Mouse (Mus musculus) forebrain, embryonic 11.5 days (tissue): Measurements from ENCODE around the gene Sirt6. TPM values are rescaled to one million over a fixed set of nuclear protein-coding genes. Genes with fewer than 3 reads are reported as not detected.
A peak's percentile ranks its signal among the peaks of the same experiment; 100 is the strongest.

Source experiments
- ATAC-seq: fragments of 200-750 bp; cut with Nextera tagmentation; replicated peaks from 2 replicates; pipeline ENCODE4 v1.8.0; 2017; ENCODE audit warnings: moderate TSS enrichment; ENCODE audit not compliant: low FRiP score
- DNase-seq: peaks from one replicate; pipeline ENCODE4 v3.0.0-alpha.2; 2017; ENCODE audit warnings: low spot score
- H3K27ac ChIP-seq: fragments of 300-500 bp; sonication (generic); 2 replicates; pipeline ENCODE4 v1.5.1; 2014; ENCODE audit warnings: low read depth, low read length
- H3K27me3 ChIP-seq: fragments of 300-500 bp; sonication (generic); 2 replicates; pipeline ENCODE4 v1.6.1; 2014; ENCODE audit warnings: mild to moderate bottlenecking, low read length, mixed read lengths; ENCODE audit not compliant: control insufficient read depth, insufficient read depth
- H3K36me3 ChIP-seq: fragments of 300-500 bp; sonication (generic); 2 replicates; pipeline ENCODE4 v1.6.1; 2014; ENCODE audit warnings: mild to moderate bottlenecking, low read length, moderate library complexity, mixed read lengths; ENCODE audit not compliant: control insufficient read depth, insufficient read depth
- H3K4me1 ChIP-seq: fragments of 300-500 bp; sonication (generic); replicated peaks from 2 replicates; pipeline ENCODE4 v1.6.1; 2014; ENCODE audit warnings: low read length, mixed read lengths; ENCODE audit not compliant: control insufficient read depth, insufficient read depth
- H3K4me2 ChIP-seq: fragments of 300-500 bp; sonication (generic); 2 replicates; pipeline ENCODE4 v1.6.1; 2014; ENCODE audit warnings: low read depth, mild to moderate bottlenecking, low read length, moderate library complexity, mixed read lengths; ENCODE audit not compliant: severe bottlenecking
- H3K4me3 ChIP-seq: fragments of 300-500 bp; sonication (generic); 2 replicates; pipeline ENCODE4 v1.5.1; 2014; ENCODE audit warnings: low read depth, low read length
- H3K9ac ChIP-seq: fragments of 300-500 bp; sonication (generic); 2 replicates; pipeline ENCODE4 v1.6.1; 2014; ENCODE audit warnings: low read length
- H3K9me3 ChIP-seq: fragments of 300-500 bp; sonication (generic); 2 replicates; pipeline ENCODE4 v1.6.1; 2016; ENCODE audit warnings: low read length, mixed read lengths; ENCODE audit not compliant: control insufficient read depth
- WGBS: fragments of 180-500 bp; shearing (Covaris S2); extraction: QIAGEN DNeasy Blood & Tissue Kit; methylation state at CpG from one replicate; pipeline ENCODE4 v1.1.7; 2014; 5-methylcytosine and 5-hydroxymethylcytosine counted together
- polyA plus RNA-seq: library from polyadenylated mRNA; unstranded; fragments of >200 nt; fragmentation: Nextera tagmentation; extraction: Ambion mirVana; gene quantifications from 2 replicates; pipeline ENCODE4 v1.2.1, GENCODE M21; 2014

Gene Sirt6
- polyA plus RNA-seq, 1 experiment from 2014 or later: 45.0 TPM

DNA sequence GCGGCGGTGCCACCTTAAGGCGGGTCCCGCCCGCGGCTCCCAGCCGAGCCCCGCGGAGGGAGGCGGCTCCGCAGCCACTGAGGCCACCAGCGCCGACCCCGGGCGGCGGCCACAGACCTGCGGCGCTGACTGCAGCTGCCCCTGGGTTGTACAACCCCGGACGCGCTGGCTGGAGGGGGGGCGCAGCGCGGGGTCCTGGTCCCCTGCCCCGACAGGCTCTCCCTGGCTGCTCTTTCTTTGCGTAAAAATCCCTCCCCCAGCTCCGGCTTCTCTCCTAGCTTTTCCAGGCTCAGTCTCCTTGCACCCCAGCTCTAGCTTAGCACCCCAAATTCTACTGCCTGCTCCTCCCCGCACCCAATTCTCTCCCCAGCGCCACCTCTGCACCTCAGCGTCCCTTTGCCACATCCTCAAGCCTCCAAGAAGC is 52.4 kb downstream of the Sirt6 start:
- H3K4me2 ChIP-seq: peak overlapping the region; percentile 54
- H3K9me3 ChIP-seq: no peaks in the 10 kb centered on the region
- peak overlapping the region; percentile 53 for H3K9ac ChIP-seq
- H3K4me3 ChIP-seq: peak overlapping the region; percentile 39
- H3K4me1 ChIP-seq: peaks cover 30% of the 10 kb centered on the region
- DNase-seq (no peak), ATAC-seq (no peak)
- no peaks in the 10 kb centered on the region for H3K36me3 ChIP-seq
- peaks cover 59% of the 10 kb centered on the region for H3K27me3 ChIP-seq
- H3K27ac ChIP-seq: no peak overlapping the region
- 0% methylated on average over 30 of the region's 30 CpGs for WGBS

- no peak for DNase-seq
- 19% methylated on average over 10 of the region's 10 CpGs for WGBS
These were observed 53.2 kb downstream of the Sirt6 start, which contains the start of gene Tle2 for GRCm38 (mm10) chr10:81574081-81575056. Gene Tle2 (plus strand): TSS chr10:81574561.

DNA sequence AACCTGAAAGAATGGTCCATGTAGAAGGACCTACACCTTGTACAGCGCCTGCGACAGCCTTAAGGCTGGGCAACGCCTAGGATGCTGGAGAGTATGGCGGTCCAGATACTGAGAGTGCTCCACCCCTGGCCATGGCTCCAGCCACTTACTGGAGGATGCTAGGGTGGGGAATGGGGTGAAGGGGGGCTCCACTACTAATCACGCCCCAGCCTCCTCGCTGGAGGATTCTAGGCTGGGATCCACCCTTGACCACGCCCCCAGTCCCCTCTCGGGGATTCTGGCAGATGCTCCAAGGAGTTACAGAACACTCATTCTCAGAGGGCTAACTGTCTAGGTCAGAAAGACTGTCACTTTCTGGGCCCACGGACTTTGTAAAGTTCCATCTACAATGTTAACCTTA is 54.6 kb downstream of the Sirt6 start:
- no peak for DNase-seq
- ATAC-seq: no peak
- H3K27me3 ChIP-seq: peaks cover 69% of the 10 kb centered on the region
- no peak overlapping the region for H3K27ac ChIP-seq
- H3K4me1 ChIP-seq: peaks cover 48% of the 10 kb centered on the region
- no peak overlapping the region for H3K4me2 ChIP-seq
- no peak overlapping the region for H3K9ac ChIP-seq
- H3K36me3 ChIP-seq: no peaks in the 10 kb centered on the region
- no peak overlapping the region for H3K4me3 ChIP-seq
- H3K9me3 ChIP-seq: no peaks in the 10 kb centered on the region
- WGBS: 9% methylated on average over 9 of the region's 9 CpGs

More at GRCm38 (mm10) chr10:81574081-81575056, 53.2 kb downstream of the Sirt6 start, which contains the start of gene Tle2:
- H3K9ac ChIP-seq: peak within 1 kb of the TSS; percentile 53
- peak within 1 kb of the TSS; percentile 54 for H3K4me2 ChIP-seq
- no peak within 1 kb of the TSS for H3K27ac ChIP-seq
- H3K27me3 ChIP-seq: peaks cover 64% of the 10 kb centered on the region
- peak within 1 kb of the TSS; percentile 39 for H3K4me3 ChIP-seq
- ATAC-seq: no peak
- no peaks in the 10 kb centered on the region for H3K9me3 ChIP-seq
- H3K36me3 ChIP-seq: no peaks in the 10 kb centered on the region
- H3K4me1 ChIP-seq: peaks cover 37% of the 10 kb centered on the region

- no peak overlapping the region for H3K27ac ChIP-seq
- H3K4me3 ChIP-seq: no peak overlapping the region
These were observed 55.4 kb downstream of the Sirt6 start for GRCm38 (mm10) chr10:81572133-81572671.

More at GRCm38 (mm10) chr10:81572133-81572671, 55.4 kb downstream of the Sirt6 start:
- no peak for DNase-seq
- H3K9ac ChIP-seq: no peak overlapping the region; the same call in 1 of the 2 replicates
- H3K4me2 ChIP-seq: peak overlapping the region; percentile 69
- peaks cover 48% of the 10 kb centered on the region for H3K4me1 ChIP-seq
- ATAC-seq: no peak
- under 1% methylated on average over 9 of the region's 9 CpGs for WGBS
- peaks cover 71% of the 10 kb centered on the region for H3K27me3 ChIP-seq
- no peaks in the 10 kb centered on the region for H3K36me3 ChIP-seq
- H3K9me3 ChIP-seq: no peaks in the 10 kb centered on the region

Other genes starting within 250 kb of the Sirt6 start
- 132 and 144 TPM in 2 replicates for gene Fzr1, start 249.3 kb downstream of the Sirt6 start, polyA plus RNA-seq
- gene Dohh, start 243.4 kb downstream of the Sirt6 start, polyA plus RNA-seq: 61.0 and 66.3 TPM in 2 replicates
- gene Gm48551, start 243.3 kb downstream of the Sirt6 start, polyA plus RNA-seq: 3.0 and 3.5 TPM in 2 replicates
- gene Gm48552, start 238.8 kb downstream of the Sirt6 start, polyA plus RNA-seq: 1.1 and 3.0 TPM in 2 replicates
- 2.8 and 3.3 TPM in 2 replicates for gene Smim24, start 234.7 kb downstream of the Sirt6 start, polyA plus RNA-seq
- 10.5 and 10.8 TPM in 2 replicates for gene Nfic, start 172.2 kb downstream of the Sirt6 start, polyA plus RNA-seq
- gene Celf5, start 145.1 kb downstream of the Sirt6 start, polyA plus RNA-seq: 9.7 and 19.6 TPM in 2 replicates
- 71.8 and 72.3 TPM in 2 replicates for gene Ncln, start 131.4 kb downstream of the Sirt6 start, polyA plus RNA-seq
- 0.36 and 0.68 TPM in 2 replicates for gene S1pr4, start 127.7 kb downstream of the Sirt6 start, polyA plus RNA-seq
- gene Gna15, start 103.6 kb downstream of the Sirt6 start, polyA plus RNA-seq: 0.45 and 0.68 TPM in 2 replicates
- gene Gna11, start 82.6 kb downstream of the Sirt6 start, polyA plus RNA-seq: 77.1 and 84.5 TPM in 2 replicates
- 324 and 355 TPM in 2 replicates for gene Aes, start 68.3 kb downstream of the Sirt6 start, polyA plus RNA-seq
- 7.2 and 8.1 TPM in 2 replicates for gene Tle2, start 53.2 kb downstream of the Sirt6 start, polyA plus RNA-seq
- 3.9 and 7.7 TPM in 2 replicates for gene Tle6, start 26.7 kb downstream of the Sirt6 start, polyA plus RNA-seq
- gene BC025920, start 21.5 kb downstream of the Sirt6 start, polyA plus RNA-seq: 1.6 and 2.1 TPM in 2 replicates
- 3.9 and 4.1 TPM in 2 replicates for gene Ankrd24, start 743 bp upstream of the Sirt6 start, polyA plus RNA-seq
- gene Gm10778, start 21.3 kb upstream of the Sirt6 start, polyA plus RNA-seq: 5.0 and 5.2 TPM in 2 replicates
- gene Zfp433, start 77.0 kb upstream of the Sirt6 start, polyA plus RNA-seq: 18.0 and 22.7 TPM in 2 replicates
- gene Gm3055, start 143.4 kb upstream of the Sirt6 start, polyA plus RNA-seq: 13.9 and 16.5 TPM in 2 replicates
- gene Gm4767, start 184.4 kb upstream of the Sirt6 start, polyA plus RNA-seq: 3.7 and 3.8 TPM in 2 replicates
- gene Gm32687, start 236.1 kb upstream of the Sirt6 start, polyA plus RNA-seq: 10.2 and 11.7 TPM in 2 replicates